Mouse (Mus musculus) heart, adult 2 months (tissue): ENCODE measurements around the gene Zfp750.

Experiments used
- CTCF ChIP-seq: fragments of 200-600 bp; IDR thresholded peaks from 2 replicates; pipeline ENCODE4 v1.8.1; 2022; ENCODE audit warnings: antibody characterized with exemption, mild to moderate bottlenecking, moderate library complexity
- POLR2A ChIP-seq: fragments of 200-500 bp; IDR thresholded peaks from 2 replicates; pipeline ENCODE4 v1.6.1; 2011; ENCODE audit warnings: mild to moderate bottlenecking, low read depth, low read length, control low read depth; ENCODE audit not compliant: insufficient read depth

DNA sequence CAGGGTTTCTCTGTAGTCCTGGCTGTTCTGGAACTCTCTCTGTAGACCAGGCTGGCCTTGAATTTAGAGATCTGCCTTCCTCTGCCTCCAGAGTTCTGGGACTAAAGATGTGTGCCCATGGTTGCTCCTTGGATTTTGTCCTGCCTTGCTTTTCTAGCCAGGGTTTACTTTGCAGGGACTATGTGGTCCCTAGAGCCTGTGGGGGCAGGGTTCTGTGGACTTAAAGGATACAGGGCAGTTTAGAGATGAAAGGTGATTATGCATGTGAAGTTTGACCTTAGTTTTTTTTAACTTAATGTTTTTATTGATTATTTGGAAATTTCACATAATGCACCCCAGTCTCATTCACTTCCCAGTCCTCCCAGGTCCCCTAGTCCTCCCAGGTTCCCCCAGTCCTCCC, 28.5 kb downstream of the Zfp750 start:
- no peak for TF ChIP-seq CTCF
- no peak for TF ChIP-seq POLR2A
